Mouse (Mus musculus): ENCODE measurements at regions not wholly inside any gene's neighbourhood (a gene's known extent, or its start where the extent isn't known, plus 50 kb on each side); places are given as distances from the start of the nearest gene placed in this dataset.
A peak's percentile ranks its signal among the peaks of the same experiment; 100 is the strongest.
"Not testable (repeated sequence)": the region's sequence is repeated elsewhere in the genome, so short reads cannot be mapped to it uniquely, and the experiment has no call there.

DNA sequence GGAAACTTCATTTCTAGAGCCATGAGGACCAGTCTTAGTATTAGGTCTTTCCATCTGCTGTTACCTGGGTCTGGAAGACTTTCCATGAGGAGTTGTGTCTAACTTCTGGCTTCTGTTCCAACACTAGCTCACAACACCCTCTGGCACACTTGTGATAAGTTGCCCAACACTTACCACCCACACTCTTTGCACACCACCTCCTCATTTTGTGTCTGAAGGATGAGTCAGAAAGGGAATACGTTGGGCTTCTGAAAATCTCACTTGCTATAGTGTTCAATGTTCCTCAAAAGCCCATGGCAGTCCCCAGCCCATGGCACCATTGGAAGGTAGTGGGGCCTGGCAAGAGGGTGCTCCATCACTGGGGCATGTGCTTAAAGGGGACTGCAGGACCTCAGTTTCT is 161.5 kb downstream of the Cartpt start:
- no peak for DNase-seq (ENCODE audit: extremely low spot score)

DNA sequence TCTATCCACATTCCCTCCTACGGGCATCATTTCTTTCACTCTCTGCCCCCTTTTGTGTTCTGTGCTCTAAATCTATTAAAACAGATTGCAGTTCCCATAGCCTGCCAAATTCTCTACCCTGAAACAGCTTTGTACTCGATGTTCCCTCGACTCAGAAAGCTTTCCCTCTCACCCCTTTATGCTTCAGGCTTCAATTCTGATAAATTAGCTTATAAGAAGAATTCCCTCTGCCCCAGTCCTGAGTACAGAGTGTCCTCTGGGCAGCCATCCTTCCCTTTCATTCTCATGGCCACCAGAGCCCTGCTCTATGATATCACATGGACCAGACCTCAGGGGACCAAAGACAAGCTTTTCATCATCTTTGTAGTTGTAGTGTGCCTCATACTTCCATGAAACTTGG is 163.6 kb downstream of the Cartpt start:
- DNase-seq (ENCODE audit: extremely low spot score), result no peak

- DNase-seq (ENCODE audit: extremely low spot score), result no peak
These were observed 171.7 kb downstream of the Cartpt start for GRCm38 (mm10) chr13:99729145-99729544.

DNA sequence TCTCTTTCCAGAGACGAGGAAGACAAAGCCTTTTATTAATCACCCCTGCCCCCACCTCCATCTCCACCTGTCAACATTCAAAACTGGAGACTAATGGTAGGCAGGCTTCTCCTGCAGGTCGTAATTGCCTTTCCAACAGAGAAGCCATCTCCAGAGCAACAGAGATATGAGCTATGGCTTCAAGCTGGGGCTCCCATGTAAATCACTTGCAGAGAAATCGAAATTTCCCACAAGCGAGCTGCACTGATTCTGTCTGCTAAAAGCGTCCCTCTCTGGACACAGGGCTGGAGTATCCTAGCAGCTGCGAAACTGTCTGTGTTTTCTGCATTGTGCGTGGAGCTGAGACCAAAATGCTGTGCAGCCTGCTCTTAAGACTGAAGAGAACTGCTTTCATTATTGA is 176.6 kb downstream of the Cartpt start:
- no peak for DNase-seq (ENCODE audit: extremely low spot score)

- DNase-seq (ENCODE audit: extremely low spot score), result no peak
These were observed 177.5 kb downstream of the Cartpt start for GRCm38 (mm10) chr13:99723237-99723981.

DNA sequence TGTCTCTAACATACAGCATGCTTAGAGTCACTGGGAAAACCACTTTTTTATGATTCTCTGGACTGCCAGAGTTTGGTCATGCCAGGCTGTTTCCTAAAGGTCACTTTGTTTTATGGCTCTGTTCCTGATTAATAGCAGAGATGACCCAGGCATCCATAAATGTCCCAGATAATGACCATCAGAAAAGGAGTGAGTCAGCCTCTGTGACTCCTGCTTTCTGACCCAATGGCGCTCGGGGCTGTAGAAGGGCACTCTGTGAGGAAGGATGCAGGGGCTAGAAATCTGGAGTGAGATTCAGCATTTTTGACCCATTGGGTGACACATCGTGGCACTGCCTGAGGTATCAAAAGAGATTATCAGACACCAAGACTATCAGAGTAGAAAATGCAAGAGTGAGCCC is 180.3 kb downstream of the Cartpt start:
- DNase-seq (ENCODE audit: extremely low spot score), result no peak

- DNase-seq (ENCODE audit: extremely low spot score), result no peak
These were observed 180.2 kb upstream of the Map1b start for GRCm38 (mm10) chr13:99696559-99696890.

GRCm38 (mm10) chr13:99695874-99696558 is 179.7 kb upstream of the Map1b start:
- DNase-seq (ENCODE audit: extremely low spot score), result no peak

- no peak for DNase-seq (ENCODE audit: extremely low spot score)
These were observed 163.6 kb upstream of the Map1b start for GRCm38 (mm10) chr13:99679934-99680333.

GRCm38 (mm10) chr13:99679430-99679829 is 163.1 kb upstream of the Map1b start:
- DNase-seq (ENCODE audit: extremely low spot score), result no peak

DNA sequence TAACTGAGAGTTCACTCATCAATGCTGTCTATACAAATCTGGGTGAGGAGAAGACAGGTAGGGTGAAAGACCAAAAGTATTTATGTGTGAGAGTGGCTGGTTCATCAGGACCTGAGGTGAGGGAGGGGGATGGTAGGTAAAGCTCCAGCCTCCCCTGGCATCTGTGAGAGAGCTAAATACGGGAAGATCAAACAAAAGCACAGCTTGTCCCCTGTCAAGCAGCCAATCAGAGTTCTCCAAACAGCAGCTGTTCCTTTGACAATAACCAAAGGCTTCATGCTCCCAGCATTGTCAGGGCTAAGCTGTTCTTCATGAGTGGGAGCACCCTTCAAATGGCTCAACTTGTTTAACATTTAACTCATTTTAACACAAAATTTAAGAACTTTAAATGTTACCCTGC is 160.1 kb upstream of the Map1b start:
- DNase-seq (ENCODE audit: extremely low spot score), result no peak

DNA sequence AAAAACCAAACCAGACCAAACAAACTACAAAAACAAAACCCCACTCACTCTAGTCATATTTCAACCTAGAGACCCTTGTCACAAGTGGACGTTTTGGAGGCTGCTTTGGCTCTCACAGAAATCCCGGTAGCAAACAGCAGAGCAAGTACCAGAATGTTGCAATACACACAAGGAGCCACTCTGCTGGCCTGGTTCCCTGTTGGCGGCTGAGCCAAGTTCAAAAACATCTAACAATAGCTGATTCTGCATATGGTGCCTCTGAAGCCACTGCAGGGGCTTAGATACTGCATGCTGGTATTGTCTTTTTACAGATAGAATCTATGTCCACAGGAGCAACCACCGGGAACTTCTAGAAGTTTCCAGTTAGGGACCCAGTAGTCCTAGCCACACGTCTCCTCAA is 159.6 kb upstream of the Map1b start:
- DNase-seq (ENCODE audit: extremely low spot score), result no peak

DNA sequence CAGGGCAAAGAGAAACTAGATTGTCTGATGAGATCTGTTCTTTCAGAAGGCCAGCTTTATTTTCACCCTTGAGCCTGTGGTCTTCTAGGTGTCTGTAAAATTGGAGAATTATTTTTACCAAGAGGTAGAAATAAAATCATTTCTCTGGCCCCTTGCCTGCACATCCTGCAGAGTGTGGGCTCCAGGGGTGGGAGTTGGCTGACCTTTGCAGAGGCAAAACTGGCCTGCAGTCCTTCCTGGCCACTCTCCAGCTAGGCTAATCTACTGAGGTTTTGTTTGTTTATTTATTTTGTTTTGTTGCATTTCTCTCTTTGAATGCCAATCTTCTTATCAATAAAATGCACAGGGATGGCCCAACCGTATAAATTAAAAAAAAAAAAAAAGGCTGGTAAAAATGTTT is 156.4 kb upstream of the Map1b start:
- no peak for DNase-seq (ENCODE audit: extremely low spot score)

- no peak for DNase-seq (ENCODE audit: extremely low spot score)
These were observed 155.4 kb upstream of the Map1b start for GRCm38 (mm10) chr13:99671747-99672146.

GRCm38 (mm10) chr13:99669987-99670534 is 153.7 kb upstream of the Map1b start:
- DNase-seq (ENCODE audit: extremely low spot score), result no peak

GRCm38 (mm10) chr13:99668613-99669012 is 152.3 kb upstream of the Map1b start:
- no peak for DNase-seq (ENCODE audit: extremely low spot score)

GRCm38 (mm10) chr13:99666086-99666485 is 149.7 kb upstream of the Map1b start:
- DNase-seq (ENCODE audit: extremely low spot score), result no peak

DNA sequence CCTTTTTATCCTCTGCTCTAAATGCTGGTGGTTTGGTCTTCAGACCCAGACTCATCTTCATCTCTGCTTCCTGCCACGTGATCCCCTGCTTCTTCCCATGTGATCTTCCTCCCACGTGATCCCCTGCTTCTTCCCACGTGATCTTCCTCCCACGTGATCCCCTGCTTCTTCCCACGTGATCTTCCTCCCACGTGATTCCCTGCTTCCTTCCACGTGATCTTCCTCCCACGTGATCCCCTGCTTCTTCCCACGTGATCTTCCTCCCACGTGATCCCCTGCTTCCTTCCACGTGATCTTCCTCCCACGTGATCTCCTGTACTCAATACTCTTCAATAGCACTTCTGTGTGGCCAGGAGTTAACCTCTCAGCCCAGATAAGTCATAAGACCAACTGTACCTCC is 147.1 kb upstream of the Map1b start:
- DNase-seq (ENCODE audit: extremely low spot score), result not testable (repeated sequence)

DNA sequence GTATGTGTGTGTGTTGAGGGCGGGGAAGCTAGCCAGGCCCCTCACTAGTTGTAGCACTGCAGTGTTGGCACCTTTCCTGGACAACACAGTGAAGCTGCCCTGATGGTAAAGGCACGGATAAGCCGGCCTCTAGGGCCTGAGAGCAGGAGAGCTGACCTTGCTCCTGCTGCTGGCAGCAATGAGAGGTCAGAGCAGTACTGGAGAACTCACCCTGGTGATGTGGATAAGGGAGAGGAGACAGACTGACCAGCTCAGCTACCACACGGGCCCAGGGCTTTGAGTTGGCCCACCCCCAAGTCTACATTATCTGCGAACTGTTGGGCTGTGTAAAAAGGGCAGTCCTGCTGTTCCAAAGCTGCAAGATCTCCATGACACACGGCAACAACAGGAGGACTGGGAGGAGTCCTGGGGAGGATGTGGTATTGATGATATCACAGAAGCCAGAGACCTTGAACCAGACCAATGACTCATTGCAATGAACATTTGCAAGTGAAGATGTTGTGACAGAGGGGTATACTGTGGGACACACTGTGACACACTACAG is 131.4 kb upstream of the Map1b start:
- no peak for DNase-seq (ENCODE audit: extremely low spot score)

DNA sequence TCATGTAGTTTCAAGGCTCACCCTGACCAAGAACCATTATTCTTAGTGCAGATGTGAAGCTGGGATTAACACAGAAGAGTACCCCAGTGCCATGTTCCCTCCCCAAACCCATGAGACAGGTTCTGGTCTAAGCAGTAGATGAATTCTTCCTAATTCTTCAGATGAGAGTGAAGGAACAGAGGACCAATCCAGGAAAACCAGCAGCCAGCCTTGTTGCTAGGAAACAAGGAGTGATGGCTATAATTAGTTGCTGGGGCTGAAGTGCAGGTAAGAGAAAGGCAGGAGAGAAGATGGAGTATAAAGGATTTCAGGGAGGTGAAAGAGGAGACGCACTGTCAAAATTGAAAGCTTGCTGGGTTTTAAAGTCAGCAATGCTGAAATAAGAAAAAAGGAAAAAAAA is 128.4 kb upstream of the Map1b start:
- DNase-seq (ENCODE audit: extremely low spot score), result no peak

GRCm38 (mm10) chr13:99642811-99643210 is 126.5 kb upstream of the Map1b start:
- no peak for DNase-seq (ENCODE audit: extremely low spot score)

GRCm38 (mm10) chr13:99642301-99642700 is 126.0 kb upstream of the Map1b start:
- peak; percentile 8 for DNase-seq (ENCODE audit: extremely low spot score)
